Mouse (Mus musculus) kidney, adult 2 months (tissue): ENCODE data around the gene Ddc.

Experiments
- CTCF ChIP-seq: fragments of 200-500 bp; conservative IDR thresholded peaks from 2 replicates; pipeline ENCODE4 v1.5.1; 2011; ENCODE audit warnings: low read depth, mild to moderate bottlenecking, control low read depth, low read length, moderate library complexity, mixed read lengths; ENCODE audit not compliant: insufficient read depth, insufficient read length
- POLR2A ChIP-seq: fragments of 200-500 bp; IDR thresholded peaks from one replicate; pipeline ENCODE4 v1.6.1; 2011; ENCODE audit warnings: low read depth, low read length, control low read depth

DNA sequence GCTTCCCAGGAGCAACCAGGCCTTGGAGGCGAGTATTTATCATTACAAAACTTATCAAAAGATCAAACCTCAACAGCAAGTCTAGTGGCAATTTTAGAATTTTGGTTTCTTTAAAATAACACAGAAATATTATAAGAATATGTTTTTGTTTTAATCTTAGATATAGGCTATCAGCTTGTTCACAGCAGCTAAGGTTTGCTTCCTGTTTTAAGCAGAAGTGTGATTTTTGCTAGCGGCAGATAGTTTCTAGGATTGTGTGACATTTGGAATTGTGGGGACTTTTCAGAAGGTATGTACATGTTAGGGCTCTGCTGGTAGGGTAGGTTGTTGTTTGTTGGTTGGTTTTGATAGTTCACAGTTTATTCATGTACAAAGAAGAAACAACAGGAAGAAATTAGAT, 2.5 kb downstream of the Ddc start:
- TF ChIP-seq CTCF: no peak
- no peak for TF ChIP-seq POLR2A
